Mouse (Mus musculus) forebrain, embryonic 12.5 days (tissue): ENCODE data around the gene Prr5l. TPM values are rescaled to one million over a fixed set of nuclear protein-coding genes. Genes with fewer than 3 reads are reported as not detected.

Source experiments
- ATAC-seq: fragments of 200-750 bp; cut with Nextera tagmentation; 2 replicates; pipeline ENCODE4 v1.8.0; 2017; ENCODE audit warnings: moderate TSS enrichment; ENCODE audit not compliant: low FRiP score
- H3K27ac ChIP-seq: fragments of 300-500 bp; sonication (generic); 2 replicates; pipeline ENCODE4 v1.5.1; 2016; ENCODE audit warnings: mild to moderate bottlenecking
- H3K27me3 ChIP-seq: fragments of 300-500 bp; sonication (generic); 2 replicates; pipeline ENCODE4 v1.6.1; 2016; ENCODE audit warnings: mild to moderate bottlenecking
- H3K36me3 ChIP-seq: fragments of 300-500 bp; sonication (generic); replicated peaks from 2 replicates; pipeline ENCODE4 v1.6.1; 2016; ENCODE audit warnings: mild to moderate bottlenecking
- H3K4me1 ChIP-seq: fragments of 300-500 bp; sonication (generic); 2 replicates; pipeline ENCODE4 v1.6.1; 2016
- H3K4me2 ChIP-seq: fragments of 300-500 bp; sonication (generic); 2 replicates; pipeline ENCODE4 v1.6.1; 2016; ENCODE audit warnings: mild to moderate bottlenecking, moderate library complexity
- H3K4me3 ChIP-seq: fragments of 300-500 bp; sonication (generic); replicated peaks from 2 replicates; pipeline ENCODE4 v1.5.1; 2016; ENCODE audit warnings: mild to moderate bottlenecking
- H3K9ac ChIP-seq: fragments of 300-500 bp; sonication (generic); 2 replicates; pipeline ENCODE4 v1.6.1; 2016; ENCODE audit warnings: mild to moderate bottlenecking
- H3K9me3 ChIP-seq: fragments of 300-500 bp; sonication (generic); 2 replicates; pipeline ENCODE4 v1.6.1; 2016
- WGBS: fragments of 180-500 bp; shearing (Covaris S2); methylation state at CpG from one replicate; pipeline ENCODE4 v1.1.7; 2016; 5-methylcytosine and 5-hydroxymethylcytosine counted together
- polyA plus RNA-seq: library from polyadenylated mRNA; unstranded; fragments of >200 nt; fragmentation: Nextera tagmentation; extraction: Ambion mirVana; gene quantifications from 2 replicates; pipeline ENCODE4 v1.2.1, GENCODE M21; 2016

Gene Prr5l
- polyA plus RNA-seq, 1 experiment from 2014 or later: 15.5 TPM

DNA sequence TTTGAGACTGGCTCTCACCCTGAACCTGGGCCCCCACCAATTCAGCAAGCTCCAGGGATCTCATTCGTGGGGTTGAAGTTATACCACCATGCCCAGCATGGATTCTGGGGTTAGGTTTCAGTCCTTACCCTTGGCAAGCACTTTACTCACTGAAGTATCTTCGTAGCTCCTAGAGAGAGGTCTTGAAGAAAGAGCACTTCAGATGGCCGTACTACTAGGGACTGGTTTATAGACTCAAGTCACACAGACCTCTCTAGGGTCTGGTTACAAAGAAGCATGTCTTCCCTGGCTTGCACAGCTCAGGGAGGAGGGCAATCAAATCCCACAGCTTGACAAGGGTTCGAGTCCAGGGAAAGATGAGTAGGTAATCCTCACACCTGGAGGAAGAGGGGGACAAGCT, 161.0 kb downstream of the Prr5l start:
- no peak overlapping the region for H3K4me3 ChIP-seq
- ATAC-seq: no peak
- H3K9ac ChIP-seq: no peak overlapping the region
- H3K27ac ChIP-seq: peak overlapping the region; percentile 88; the same call in 1 of the 2 replicates
- H3K9me3 ChIP-seq: no peaks in the 10 kb centered on the region
- H3K27me3 ChIP-seq: no peaks in the 10 kb centered on the region
- WGBS: 90% methylated on average over 4 of the region's 4 CpGs
- H3K36me3 ChIP-seq: no peaks in the 10 kb centered on the region
- no peak overlapping the region for H3K4me2 ChIP-seq
- peaks cover 23% of the 10 kb centered on the region for H3K4me1 ChIP-seq

DNA sequence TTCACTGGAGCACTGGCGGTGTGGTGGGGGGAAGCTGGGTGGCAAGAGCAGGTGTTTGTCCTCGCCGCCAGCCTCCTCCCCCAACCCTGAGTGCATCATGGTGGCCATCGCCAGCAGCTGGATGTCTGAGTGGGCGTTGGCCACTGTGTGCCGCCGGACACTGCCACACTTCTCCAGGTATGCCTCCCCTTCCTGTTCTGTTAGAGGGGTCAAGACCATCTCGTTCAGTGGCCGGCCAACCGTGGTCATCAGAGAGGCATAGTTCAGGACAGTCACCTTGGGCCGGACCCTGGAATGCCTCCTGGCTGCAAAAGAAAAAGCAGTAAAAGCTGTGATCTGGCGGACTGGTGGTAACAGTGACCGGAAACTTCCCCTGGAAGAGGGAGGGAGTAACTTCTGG, 165.7 kb downstream of the Prr5l start:
- H3K9me3 ChIP-seq: no peaks in the 10 kb centered on the region
- no peak overlapping the region for H3K4me2 ChIP-seq
- H3K36me3 ChIP-seq: peaks cover 11% of the 10 kb centered on the region
- H3K27me3 ChIP-seq: no peaks in the 10 kb centered on the region
- ATAC-seq: no peak
- H3K27ac ChIP-seq: no peak overlapping the region
- H3K4me1 ChIP-seq: peaks cover 2% of the 10 kb centered on the region
- H3K4me3 ChIP-seq: no peak overlapping the region
- H3K9ac ChIP-seq: no peak overlapping the region
- 96% methylated on average over 13 of the region's 13 CpGs for WGBS

DNA sequence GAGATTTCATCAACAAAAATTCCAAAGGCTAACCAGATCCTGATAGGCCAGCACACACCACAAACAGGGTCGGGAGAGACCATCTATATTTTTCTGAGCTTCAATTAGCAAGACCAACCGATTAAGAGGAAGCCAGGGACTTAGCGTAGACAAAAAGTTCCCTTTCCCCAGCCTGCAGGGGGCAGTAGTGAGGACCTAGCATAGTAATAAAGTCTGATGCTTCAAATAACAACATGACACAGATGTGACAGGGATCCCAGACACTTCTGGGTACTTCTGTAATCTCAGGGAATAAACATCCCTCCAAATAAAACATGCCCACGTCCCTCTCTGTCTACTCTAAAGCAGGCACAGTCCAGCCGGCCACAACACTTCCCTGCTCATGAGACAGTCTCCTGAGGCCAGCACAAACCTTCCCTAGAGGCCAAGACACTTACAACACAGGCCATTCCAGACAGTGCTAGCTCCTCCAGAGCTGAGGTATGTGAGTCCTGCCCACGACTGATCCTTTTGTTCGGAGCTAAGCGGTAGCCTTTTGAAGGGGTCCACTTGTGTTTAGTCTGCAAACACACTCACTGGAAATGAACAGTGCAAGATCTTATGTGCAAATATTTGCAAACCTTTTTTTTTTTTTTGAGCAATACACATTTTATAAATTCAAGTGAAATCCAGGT, 167.0 kb downstream of the Prr5l start:
- Histone ChIP-seq H3K27ac (no peak overlapping the region), H3K27me3 (no peaks in the 10 kb centered on the region), H3K4me1 (no peaks in the 10 kb centered on the region), H3K9ac (no peak overlapping the region), H3K9me3 (no peaks in the 10 kb centered on the region), H3K4me2 (no peak overlapping the region), H3K36me3 (peaks cover 11% of the 10 kb centered on the region), H3K4me3 (no peak overlapping the region)
- ATAC-seq: no peak
- WGBS: 78% methylated on average over 8 of the region's 8 CpGs

DNA sequence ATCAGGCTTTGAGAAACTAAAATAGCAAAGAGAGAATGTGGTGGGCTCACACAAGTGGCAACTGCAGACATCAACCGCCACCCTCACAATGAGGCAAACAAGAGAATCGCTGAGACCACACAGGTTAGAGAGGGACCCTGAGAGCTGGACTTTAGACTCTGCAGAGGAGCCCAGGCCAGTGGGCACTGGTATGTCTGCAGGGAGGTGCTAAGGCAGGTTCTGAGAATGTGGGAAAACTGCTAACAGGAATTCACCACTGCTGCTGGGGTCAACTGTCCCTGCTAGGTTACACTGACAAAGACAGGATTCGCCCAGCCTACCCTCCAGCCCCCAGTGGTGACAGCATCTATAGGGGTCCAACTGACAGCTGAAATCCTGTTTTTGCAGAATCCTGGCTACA, 171.2 kb downstream of the Prr5l start:
- Histone ChIP-seq H3K27ac (no peak overlapping the region), H3K4me2 (no peak overlapping the region), H3K9ac (no peak overlapping the region), H3K27me3 (no peaks in the 10 kb centered on the region), H3K36me3 (peaks cover 9% of the 10 kb centered on the region), H3K9me3 (no peaks in the 10 kb centered on the region), H3K4me1 (0 out of 2 replicates have a peak, but pooled peaks cover 4% of the 10 kb centered on the region), H3K4me3 (no peak overlapping the region)
- 85% methylated on average over 3 of the region's 3 CpGs for WGBS
- no peak for ATAC-seq

DNA sequence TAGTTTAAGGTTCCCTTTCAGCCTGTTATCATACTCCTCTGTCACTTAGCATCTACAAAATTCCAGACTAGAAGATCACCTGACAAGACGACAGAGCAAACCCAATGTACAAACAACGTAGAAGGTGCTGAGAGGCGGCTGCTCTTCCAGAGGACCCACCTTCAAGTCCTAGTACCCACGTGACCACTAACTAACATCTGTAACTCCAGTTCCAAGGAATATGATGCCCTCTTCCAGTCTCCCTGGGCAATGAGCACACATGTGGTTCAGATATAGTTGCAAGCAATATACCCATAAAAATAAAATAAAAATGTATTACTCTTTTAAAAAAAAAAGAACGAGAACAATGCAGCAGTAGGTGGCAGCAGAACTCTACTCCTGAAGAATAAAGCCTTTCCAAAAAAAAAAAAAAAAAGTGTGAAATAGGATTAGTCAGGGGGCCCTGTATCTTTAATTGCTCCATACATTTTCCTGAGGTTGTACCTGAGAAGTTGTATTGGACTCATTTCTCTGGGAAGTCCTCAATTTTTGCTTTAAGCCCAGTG, 176.8 kb downstream of the Prr5l start:
- ATAC-seq: no peak
- Histone ChIP-seq H3K4me2 (no peak overlapping the region), H3K27me3 (no peaks in the 10 kb centered on the region), H3K9ac (no peak overlapping the region), H3K27ac (no peak overlapping the region), H3K9me3 (no peaks in the 10 kb centered on the region), H3K36me3 (no peaks in the 10 kb centered on the region), H3K4me3 (no peak overlapping the region), H3K4me1 (0 out of 2 replicates have a peak, but pooled peaks cover 4% of the 10 kb centered on the region)
- WGBS: 57% methylated on average over 5 of the region's 5 CpGs

DNA sequence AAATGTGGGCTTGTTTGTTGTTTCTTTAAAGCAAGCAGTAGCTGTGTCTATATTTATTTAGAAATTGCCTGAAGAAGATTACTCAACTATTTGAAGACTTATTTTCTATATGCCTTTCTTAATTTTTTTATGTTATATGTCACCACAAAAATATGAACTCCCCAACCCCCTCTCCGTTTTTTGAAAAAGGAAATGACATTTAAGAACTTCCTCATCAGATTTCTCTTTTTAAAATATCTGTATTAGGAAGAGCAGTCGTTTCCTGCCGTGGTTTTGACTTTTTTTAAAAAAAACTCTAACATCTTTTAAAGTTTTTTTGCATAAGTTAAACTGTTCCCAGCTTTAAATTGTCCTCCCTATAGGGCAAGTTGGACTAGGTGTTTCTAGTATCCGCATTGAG, 183.5 kb downstream of the Prr5l start:
- Histone ChIP-seq H3K27ac (no peak overlapping the region), H3K36me3 (peaks cover 46% of the 10 kb centered on the region), H3K27me3 (no peaks in the 10 kb centered on the region), H3K4me2 (no peak overlapping the region), H3K4me1 (no peaks in the 10 kb centered on the region), H3K9ac (no peak overlapping the region), H3K9me3 (no peaks in the 10 kb centered on the region), H3K4me3 (no peak overlapping the region)
- 90% methylated on average over 4 of the region's 4 CpGs for WGBS
- no peak for ATAC-seq

DNA sequence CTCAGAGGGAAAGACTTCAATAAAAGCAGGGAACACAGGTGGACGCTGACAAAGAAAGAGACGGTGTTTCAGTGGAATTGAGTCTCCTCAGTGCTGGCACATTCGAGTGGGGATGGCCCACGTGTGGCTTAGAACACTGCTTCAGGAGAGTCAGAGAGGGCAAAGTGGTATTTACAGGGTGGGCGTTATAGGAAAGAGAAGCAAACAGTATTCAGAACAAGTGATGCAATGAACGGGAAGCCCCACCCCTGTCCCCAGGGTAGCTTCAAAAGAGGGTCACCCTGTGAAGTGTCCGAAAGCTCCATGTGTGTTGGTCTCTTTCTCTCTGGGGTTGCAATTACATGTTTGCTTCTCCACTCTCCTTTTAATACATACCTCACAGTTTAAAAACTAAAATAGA, 187.2 kb downstream of the Prr5l start:
- no peak for ATAC-seq
- 89% methylated on average over 7 of the region's 7 CpGs for WGBS

DNA sequence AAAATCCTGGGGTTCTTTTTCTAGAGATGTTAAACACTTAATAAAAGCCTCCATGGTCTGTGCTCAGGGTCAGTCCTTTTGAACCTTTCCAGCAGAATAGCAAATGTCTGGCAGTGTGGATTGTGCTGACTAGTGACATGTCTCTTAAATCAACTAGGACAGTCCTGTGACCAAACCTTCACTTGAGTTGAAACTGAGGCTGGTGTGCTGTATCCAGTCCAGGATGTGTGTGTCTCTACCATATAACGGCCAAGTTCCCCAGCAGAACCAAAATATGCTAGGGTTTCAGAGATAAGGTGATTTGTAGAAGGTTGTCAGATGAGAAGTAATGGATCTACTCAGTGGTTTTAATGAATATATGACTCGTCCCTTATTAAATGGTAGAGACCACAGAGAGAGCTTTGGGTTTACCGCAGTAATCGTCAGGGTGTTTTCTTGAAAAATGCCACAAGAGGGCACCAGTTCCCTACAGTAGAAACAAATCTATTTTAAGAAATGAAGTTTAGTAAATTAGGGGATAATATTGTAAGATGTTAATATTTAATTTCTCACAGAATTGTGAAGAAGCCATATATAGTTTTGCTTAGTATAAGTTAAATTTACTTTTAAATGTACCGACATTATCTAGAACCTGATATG, 189.1 kb downstream of the Prr5l start:
- Histone ChIP-seq H3K27ac (no peak overlapping the region), H3K4me2 (no peak overlapping the region), H3K4me1 (no peaks in the 10 kb centered on the region), H3K27me3 (no peaks in the 10 kb centered on the region), H3K36me3 (peaks cover 71% of the 10 kb centered on the region), H3K4me3 (no peak overlapping the region), H3K9me3 (no peaks in the 10 kb centered on the region), H3K9ac (no peak overlapping the region)
- ATAC-seq: no peak
- WGBS: 59% methylated on average over 5 of the region's 5 CpGs

More for the DNA sequence above, 187.2 kb downstream of the Prr5l start:
- peaks cover 67% of the 10 kb centered on the region for H3K36me3 ChIP-seq
- no peaks in the 10 kb centered on the region for H3K9me3 ChIP-seq
- no peaks in the 10 kb centered on the region for H3K4me1 ChIP-seq
- H3K4me2 ChIP-seq: no peak overlapping the region
- H3K9ac ChIP-seq: no peak overlapping the region
- no peak overlapping the region for H3K4me3 ChIP-seq
- H3K27me3 ChIP-seq: no peaks in the 10 kb centered on the region
- no peak overlapping the region for H3K27ac ChIP-seq

DNA sequence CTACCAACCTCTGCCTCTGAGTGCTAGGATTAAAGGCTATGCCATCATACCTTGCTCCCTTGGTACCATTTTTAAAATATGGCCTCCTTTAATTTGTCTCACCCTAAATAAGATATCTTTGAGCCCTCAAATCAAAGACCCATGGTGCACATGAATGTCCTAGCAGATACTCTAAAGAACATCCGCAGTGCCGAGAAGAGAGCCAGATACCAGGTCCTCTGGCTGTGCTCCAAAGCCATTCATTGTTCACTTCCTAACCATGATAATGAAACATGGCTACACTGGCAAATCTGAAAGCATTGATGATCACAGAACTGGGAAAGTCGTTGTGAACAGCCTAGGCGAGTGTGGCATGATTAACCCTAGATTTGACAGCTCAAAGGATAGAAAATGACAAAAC, 189.8 kb downstream of the Prr5l start:
- H3K27ac ChIP-seq: no peak overlapping the region
- no peaks in the 10 kb centered on the region for H3K27me3 ChIP-seq
- H3K4me3 ChIP-seq: no peak overlapping the region
- H3K4me2 ChIP-seq: no peak overlapping the region
- 76% methylated on average over 4 of the region's 4 CpGs for WGBS
- no peak for ATAC-seq
- no peak overlapping the region for H3K9ac ChIP-seq
- peaks cover 66% of the 10 kb centered on the region for H3K36me3 ChIP-seq
- no peaks in the 10 kb centered on the region for H3K9me3 ChIP-seq
- H3K4me1 ChIP-seq: no peaks in the 10 kb centered on the region

DNA sequence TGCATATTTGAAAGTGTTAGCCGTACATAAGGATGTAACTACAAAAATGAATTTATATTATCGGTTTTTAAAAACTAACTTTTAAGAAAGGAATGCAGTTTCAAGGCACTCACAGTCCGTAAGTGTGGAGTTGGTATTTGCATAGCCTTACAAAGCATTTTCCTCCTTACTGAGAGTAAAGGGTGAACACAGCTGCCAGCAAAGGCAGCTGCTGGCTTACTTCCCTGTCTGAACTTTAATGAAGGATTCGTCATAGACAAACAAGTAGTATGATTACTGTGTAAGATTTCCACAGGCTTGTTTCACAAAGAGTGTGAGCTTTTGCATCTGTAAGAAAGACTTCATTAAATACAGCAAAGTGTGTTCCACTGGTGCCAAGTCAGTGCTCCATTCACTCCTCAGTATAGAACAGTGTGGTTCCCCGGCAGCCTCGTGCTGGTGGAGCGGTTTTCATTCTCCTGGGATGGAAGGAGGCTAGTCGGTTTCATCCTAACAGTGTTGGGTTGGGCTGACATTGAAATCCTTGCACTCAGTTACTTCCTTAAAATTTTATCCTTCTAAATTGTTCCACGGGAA, 192.5 kb downstream of the Prr5l start:
- Histone ChIP-seq H3K4me1 (no peaks in the 10 kb centered on the region), H3K4me3 (no peak overlapping the region), H3K27ac (no peak overlapping the region), H3K9me3 (no peaks in the 10 kb centered on the region), H3K9ac (no peak overlapping the region), H3K36me3 (peaks cover 62% of the 10 kb centered on the region), H3K4me2 (no peak overlapping the region), H3K27me3 (no peaks in the 10 kb centered on the region)
- 90% methylated on average over 9 of the region's 9 CpGs for WGBS
- no peak for ATAC-seq

DNA sequence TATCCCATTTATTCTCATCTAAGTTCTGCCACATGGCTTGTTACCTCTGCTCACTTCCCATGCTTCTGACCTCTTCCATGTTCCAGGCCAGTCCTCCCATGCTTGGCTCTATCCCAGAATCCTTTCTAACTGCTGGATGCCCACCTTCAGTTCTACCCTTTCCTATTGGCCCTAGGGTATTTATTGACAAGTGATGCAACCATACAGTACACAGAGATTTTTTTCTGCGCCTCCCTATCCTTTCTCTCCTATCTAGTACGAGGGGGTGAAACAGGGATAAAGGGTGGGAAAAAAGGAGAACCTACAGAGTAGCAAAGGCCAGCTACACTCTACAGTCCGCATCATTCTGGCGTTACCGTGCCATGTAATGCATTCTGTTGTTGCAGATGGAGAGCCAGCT, 194.8 kb downstream of the Prr5l start:
- no peaks in the 10 kb centered on the region for H3K27me3 ChIP-seq
- H3K4me1 ChIP-seq: no peaks in the 10 kb centered on the region
- H3K36me3 ChIP-seq: peaks cover 60% of the 10 kb centered on the region
- H3K9me3 ChIP-seq: no peaks in the 10 kb centered on the region
- ATAC-seq: no peak
- no peak overlapping the region for H3K4me3 ChIP-seq
- 90% methylated on average over 5 of the region's 5 CpGs for WGBS
- no peak overlapping the region for H3K27ac ChIP-seq
- no peak overlapping the region for H3K4me2 ChIP-seq
- H3K9ac ChIP-seq: no peak overlapping the region

DNA sequence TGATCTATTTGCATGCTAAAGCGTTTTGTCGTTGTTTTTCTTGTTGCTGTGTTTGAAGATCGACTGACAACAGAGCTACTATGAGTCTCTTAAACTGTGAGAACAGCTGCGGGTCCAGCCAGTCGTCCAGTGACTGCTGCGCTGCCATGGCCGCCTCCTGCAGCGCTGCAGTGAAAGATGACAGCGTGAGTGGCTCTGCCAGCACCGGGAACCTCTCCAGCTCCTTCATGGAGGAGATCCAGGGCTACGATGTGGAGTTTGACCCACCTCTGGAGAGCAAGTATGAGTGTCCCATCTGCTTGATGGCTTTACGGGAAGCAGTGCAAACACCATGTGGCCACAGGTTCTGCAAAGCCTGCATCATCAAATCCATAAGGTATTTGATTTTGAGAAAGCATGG, 198.4 kb downstream of the Prr5l start:
- 93% methylated on average over 12 of the region's 12 CpGs for WGBS
- H3K27me3 ChIP-seq: no peaks in the 10 kb centered on the region
- H3K27ac ChIP-seq: no peak overlapping the region
- H3K36me3 ChIP-seq: peaks cover 36% of the 10 kb centered on the region
- H3K4me1 ChIP-seq: peaks cover 7% of the 10 kb centered on the region
- no peak overlapping the region for H3K9ac ChIP-seq
- no peak overlapping the region for H3K4me2 ChIP-seq
- no peak for ATAC-seq
- no peak overlapping the region for H3K4me3 ChIP-seq
- H3K9me3 ChIP-seq: no peaks in the 10 kb centered on the region
